Mouse (Mus musculus) spleen, embryonic (tissue): Measurements from ENCODE around the gene Slc7a14.
"Not testable (repeated sequence)": the region's sequence is repeated elsewhere in the genome, so short reads cannot be mapped to it uniquely, and the experiment has no call there.

Source experiments
- CTCF ChIA-PET: fragments of 350-600 bp; sonication (Branson Sonifier 250); formaldehyde crosslinking; loops from one replicate; lab custom pipeline; 2022; lab: Charles Lee

Slc7a14 gene

DNA sequence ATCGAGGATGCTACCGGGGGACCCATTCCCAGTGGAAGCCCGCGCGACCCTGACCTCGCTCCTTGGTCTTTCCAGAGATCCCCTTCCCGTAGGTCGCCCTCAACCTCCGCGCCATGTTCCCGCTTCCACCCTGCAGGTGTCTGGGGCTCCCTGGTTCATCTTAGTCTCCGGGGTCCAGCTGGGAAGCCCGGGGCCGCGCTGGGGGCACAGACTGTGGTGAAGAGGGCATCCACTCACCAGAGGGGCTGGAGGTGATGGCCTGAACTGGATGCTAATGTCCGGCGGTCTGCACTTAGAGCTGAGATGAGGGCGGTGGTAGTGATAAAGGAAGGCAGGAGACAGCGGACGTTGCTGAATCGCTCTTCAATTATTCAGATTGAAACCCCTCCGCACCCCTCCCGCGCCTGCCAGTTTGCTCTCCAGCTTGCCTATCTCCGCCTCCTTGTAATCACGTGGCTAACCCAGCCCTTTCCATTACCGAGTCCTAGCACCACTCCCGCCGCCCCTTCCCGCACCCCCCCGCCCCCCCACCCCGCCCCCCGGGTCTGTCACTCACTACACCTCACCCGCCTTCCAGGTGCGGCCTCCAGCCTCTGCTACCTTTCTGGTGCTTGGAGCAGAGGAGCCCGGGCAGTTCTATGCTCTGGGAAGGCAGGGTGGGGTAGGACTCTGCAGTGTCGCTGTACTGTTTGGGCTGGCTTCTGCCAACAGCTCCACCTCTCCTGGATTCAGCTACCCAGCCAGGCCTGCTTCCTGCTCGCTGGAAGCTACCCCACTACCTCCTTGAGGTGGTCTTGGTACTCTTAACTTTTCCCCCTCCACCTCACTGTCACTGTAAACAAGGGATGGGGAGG lies at the start of gene Slc7a14:
TSS of gene Slc7a14 (minus strand) at position 445 of the 854 bp plus-strand sequence.
- CTCF ChIA-PET = no interaction called here

- CTCF ChIA-PET = no interaction called here
These were observed 36.4 kb upstream of the Slc7a14 start for GRCm38 (mm10) chr3:31346540-31346939.

GRCm38 (mm10) chr3:31345766-31346165 lies 35.6 kb upstream of the Slc7a14 start:
- CTCF ChIA-PET = no interaction called here

GRCm38 (mm10) chr3:31339236-31339635 lies 29.1 kb upstream of the Slc7a14 start:
- CTCF ChIA-PET = no interaction called here

- CTCF ChIA-PET = no interaction called here
These were observed 18.2 kb upstream of the Slc7a14 start for GRCm38 (mm10) chr3:31328237-31328836.

GRCm38 (mm10) chr3:31327791-31328190 lies 17.6 kb upstream of the Slc7a14 start:
- CTCF ChIA-PET = no interaction called here

DNA sequence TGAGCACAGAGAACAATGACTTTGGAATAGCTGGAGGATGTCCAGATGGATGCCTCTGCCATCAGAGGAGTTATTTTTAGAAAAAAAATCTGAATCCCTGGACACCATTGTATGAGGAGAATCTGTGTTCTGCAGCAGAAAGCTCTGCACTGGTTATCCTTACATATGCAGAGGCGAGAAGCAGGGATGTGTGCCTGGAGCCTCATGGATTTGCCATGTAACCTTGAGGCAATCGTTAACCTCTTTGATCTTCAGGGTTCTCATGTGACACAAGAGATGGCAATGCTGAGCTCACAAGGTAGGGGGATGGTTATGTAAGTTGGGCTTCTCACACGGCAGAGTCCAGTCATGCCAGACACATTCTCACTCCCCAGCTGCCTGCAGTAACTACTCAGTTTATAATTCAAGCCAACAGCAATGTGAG lies 14.1 kb upstream of the Slc7a14 start:
- CTCF ChIA-PET = no interaction called here

- CTCF ChIA-PET = no interaction called here
These were observed 726 bp downstream of the Slc7a14 start for GRCm38 (mm10) chr3:31309371-31309933.

DNA sequence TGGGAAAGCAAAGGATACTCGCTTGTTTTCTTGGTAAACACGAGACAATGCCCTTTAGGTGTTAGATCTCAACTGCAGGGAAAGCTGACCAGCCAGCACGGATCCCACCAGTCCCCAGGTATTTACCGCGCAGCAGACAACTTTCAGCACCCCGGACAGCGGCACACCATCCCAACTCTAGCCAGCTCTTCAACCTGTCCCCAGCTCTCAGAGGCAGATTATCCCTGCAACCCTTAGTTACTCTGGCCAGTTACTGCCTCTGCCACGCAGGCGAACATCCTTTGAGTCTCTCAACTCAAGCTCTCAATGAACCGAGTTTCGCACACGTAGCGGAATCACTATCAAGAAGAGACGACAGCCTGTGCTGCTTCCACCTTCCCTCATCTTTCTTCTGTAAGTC lies 1.3 kb downstream of the Slc7a14 start:
- CTCF ChIA-PET = no interaction called here

DNA sequence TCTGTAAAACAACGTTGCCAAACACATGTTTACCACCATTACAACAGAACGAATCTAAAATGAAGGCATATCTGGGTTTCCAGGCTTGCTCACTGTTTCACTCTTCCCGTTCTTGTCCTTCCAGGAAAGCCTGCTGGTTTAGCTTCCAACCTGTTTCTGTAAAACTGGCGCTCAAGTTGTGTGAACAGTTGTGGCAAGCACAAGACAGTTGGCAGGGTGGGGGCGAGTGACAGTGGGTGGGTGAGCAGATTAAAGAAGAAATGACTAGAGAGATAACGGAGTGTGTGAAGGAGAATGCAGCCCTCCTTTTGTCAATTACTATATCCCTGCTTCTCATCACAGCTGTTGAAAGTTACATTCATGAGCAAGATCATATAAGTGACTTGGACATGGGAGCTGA lies 2.2 kb downstream of the Slc7a14 start:
- CTCF ChIA-PET = no interaction called here

DNA sequence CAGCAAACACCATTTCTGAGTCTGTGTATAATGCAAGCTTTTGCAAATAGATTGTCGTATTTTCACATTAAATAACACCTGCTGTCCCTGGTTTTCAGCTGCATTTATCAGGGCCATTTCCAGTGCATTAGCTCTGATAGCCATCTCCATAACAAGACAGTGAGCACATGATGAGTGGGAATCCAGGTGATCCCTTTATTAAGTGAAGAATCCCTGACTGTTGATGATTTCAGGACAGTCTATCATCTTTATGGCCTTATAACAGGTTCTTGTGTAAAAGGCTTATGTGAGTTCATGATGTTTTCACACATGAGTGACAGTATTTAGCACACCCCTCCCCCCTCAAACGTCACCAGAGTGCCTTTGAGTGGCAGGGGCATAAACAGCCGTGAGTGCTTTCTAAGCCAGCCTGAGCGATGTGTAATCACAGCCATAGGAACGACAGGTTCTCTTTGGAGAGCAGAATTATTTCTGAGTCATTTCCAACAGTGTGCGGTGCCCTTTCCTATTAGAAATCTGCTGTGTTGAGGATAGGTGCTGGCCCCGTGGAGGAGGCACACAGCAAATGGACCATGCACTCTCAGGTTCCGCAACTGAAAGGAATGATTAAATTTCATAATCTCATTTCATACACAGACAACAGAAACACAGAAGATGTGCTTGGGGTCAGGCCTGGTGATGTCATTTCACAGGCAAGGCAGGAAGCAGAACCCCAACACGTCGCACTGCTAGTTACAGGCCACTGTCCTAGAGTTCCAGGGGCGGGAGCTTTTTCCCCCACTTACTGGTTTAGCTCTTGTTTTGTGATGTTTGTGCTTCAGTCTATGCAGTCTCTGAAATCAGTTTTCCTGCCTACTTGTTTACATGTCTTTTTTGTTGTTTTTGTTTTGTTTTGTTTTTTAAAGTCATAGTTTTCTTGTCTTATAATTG lies 18.2 kb downstream of the Slc7a14 start:
- CTCF ChIA-PET = interaction anchor here (0.7 kb wide), 1 partner anchor 145 kb away, joined by 4 read pairs; no protein-coding TSS in a partner anchor

DNA sequence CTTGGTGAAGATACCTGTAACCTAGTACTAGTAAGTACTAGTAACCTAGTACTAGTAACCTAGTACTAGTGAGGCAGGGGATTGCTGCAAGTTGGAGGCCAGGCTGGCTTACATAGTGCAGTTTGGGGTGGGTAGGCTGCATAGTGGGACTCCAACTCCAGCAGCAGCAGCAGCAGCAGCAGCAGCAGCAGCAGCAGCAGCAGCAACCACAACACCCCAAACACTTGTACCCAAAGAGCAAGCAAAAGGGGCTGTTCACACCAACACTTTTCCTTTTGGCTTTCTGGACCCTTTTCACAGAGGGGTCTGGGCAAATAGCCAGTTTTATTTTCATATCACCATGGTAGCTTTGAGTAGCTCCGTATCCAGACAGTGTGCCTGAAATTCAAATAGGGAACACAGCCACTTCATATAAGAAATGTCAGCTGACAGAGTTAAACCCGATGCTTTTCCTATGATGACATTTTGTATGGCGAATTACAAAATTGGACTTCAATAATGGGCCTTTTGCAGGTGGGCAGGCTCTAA lies 22.7 kb downstream of the Slc7a14 start:
- CTCF ChIA-PET = no interaction called here

DNA sequence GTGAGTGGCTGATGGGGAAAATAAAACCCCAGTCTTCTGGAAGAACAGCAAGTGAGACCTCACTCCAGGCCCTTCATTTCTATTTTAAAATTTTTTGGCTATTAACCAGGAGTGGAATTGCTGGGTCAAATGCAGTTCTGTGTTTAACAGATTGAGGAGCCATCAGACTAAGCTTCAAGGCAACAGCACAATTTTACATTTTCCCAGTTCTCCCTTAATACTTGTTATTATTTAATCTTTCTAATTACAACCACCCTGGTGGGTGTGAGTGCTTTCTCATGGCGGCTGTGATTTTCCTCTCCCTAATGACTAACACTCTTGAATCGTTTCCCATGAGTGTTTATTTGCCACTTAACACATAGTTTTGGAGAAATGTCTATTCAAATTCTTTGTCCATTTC lies 29.1 kb downstream of the Slc7a14 start:
- CTCF ChIA-PET = no interaction called here

DNA sequence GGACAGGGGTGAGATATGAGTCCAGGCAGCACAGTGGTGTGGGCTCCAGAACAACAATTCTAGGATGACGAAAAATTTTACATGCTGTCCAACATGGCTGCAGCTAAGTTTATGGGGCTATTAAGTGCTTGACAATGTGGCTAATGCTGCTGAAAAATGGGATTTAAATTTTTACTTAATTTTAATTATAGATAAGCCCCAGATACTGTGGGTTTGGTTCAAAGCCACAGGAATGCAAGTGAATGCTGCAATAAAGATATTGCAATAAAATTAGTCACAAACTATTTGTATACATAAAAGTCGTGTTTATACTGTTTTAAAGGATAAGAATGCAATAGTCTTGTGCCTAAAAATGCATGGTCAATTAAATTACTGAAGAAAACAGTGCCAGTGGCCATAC lies 35.3 kb downstream of the Slc7a14 start:
- CTCF ChIA-PET = no interaction called here

GRCm38 (mm10) chr3:31273247-31273646 lies 36.9 kb downstream of the Slc7a14 start:
- CTCF ChIA-PET = not testable (repeated sequence)

DNA sequence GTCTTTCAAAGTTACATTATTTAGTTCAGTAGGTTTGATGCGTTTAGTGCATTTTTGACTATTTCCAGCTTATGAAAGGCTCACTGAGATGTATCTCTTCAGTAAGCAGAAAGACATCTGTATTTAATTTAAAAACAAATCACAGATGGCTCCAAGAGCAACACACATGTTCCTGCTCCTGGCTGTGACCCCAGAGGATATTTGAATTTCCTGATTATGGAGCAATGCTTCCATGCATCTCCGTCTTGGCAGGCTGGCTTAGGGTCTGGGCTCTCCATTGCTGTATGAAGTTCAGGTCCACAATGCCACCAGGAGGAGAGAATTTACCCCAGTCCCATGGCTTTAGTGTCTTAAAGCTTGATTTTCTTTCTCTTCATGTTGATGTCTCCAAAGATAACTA lies 37.5 kb downstream of the Slc7a14 start:
- CTCF ChIA-PET = no interaction called here

DNA sequence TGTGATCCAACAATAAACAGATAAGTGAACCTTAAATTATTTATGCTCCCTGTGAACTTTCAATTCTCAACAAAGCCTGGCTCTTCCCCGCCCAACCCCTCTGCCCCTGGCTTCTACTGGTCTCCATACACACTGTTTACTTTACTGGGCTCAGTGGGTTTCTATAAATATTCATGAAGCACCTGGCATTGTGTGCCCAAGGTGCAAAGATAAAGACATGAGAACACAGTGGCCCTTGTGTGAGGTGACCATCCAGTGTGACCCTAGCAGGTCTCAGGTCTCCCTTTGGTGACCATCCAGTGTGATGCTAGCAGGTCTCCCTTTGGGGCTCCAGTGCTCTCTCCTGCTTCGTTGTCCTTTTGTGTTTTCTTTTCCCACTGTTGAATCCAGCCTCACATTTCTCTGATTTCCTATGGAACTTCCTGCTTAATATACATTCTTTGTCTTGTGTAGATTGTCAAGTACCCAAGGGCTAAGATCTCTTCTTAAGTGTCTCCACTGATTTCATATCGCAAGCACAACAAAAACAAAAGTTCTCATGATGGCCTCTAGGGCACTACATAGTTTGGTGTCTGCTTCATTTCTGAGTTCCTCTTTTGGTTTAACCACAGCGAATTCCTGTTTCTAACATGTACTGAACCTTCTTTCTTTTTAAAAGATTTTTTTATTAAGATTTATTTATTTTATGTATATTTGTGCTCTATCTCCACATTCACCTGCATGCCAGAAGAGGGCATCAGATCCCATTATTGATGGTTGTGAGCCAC lies 40.4 kb downstream of the Slc7a14 start:
- CTCF ChIA-PET = no interaction called here

GRCm38 (mm10) chr3:31267921-31268320 lies 42.3 kb downstream of the Slc7a14 start:
- CTCF ChIA-PET = no interaction called here

DNA sequence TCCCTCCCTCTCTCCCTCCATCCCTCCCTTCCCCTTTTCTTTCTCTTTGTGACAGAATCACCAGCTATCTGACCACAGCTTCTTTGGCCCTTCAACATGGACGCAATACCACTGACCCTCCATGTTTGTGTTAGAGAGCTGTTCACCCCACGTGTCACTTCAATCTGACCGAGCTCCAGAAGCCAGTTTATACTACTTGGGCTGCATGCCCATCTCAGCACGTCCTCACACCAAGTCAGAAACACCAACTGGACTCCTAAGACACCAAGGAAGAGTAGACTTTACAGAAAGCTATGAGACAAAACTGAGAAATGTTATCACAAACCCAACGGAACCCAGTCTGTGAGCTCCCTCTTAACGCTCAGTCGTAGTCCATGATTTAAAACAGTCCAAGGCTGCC lies 43.2 kb downstream of the Slc7a14 start:
- CTCF ChIA-PET = no interaction called here

GRCm38 (mm10) chr3:31263535-31263934 lies 46.6 kb downstream of the Slc7a14 start:
- CTCF ChIA-PET = no interaction called here
